Comparison of ENCODE assay signal across 12 mouse cellular contexts in the genomic region with DNA sequence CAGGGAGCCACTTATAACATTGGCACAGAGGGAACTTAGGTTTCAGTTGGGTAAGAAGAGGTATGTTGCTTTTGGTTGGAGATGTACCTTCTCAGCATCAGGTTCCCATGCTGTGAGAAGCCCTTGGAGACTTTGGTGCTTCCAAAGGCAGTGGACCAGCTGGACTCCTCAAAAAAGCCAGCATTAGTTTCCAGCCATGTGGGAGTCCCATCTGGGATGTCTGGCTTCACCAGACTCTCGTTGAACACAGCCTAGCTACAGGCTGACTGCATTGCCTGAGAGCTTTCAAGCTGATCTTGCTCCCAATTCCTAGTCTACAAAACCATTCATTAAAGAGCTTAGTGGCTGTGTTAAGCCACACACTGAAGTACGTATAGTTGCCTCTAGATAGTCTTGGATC.
DNase-seq lines count a peak whose midpoint lies in the region.
"Had no signal": no experiment of that assay in that cellular context is flagged by ENCODE, and none has a peak within 500 bp of the region (broad histone marks: within the 10 kb centered on the region; RNA-seq: fewer than 3 reads in every experiment).

No protein-coding gene starts in this region.

- DNase-seq in cerebellum, postnatal 25 days = peak; percentile 8 to 16
- DNase-seq in cerebellum, adult 11-12 months = no peak
- peak; percentile 84 for DNase-seq in brain, adult 2 months (ENCODE audit: low read depth, low spot score)
- peak; percentile 84 for DNase-seq in layer of hippocampus, adult 9-11 months
- DNase-seq in right cerebral cortex, postnatal 10 days (ENCODE audit: low spot score in 2 of 2) = peak; percentile 57 to 70
- no peak for DNase-seq in lung, adult 18-20 months
- no peak for DNase-seq in thymus, postnatal 25 days
- DNase-seq in liver = no peak
- DNase-seq: adrenal gland, adult 8-10 months; gastrocnemius, postnatal 14 days; heart, postnatal 14 days; liver, postnatal 0 days had no signal

Comparison
In these comparisons a context has a peak if more than half of its experiments do, and no peak if none do; other contexts are left out.
1. DNase-seq: peak in cerebellum, postnatal 25 days (2 of 2), brain, adult 2 months (single experiment), layer of hippocampus, adult 9-11 months (single experiment) and right cerebral cortex, postnatal 10 days (2 of 2); none in cerebellum, adult 11-12 months (single experiment), lung, adult 18-20 months (0 of 2), thymus, postnatal 25 days (single experiment) and liver (single experiment).